9 mouse cellular contexts compared by ENCODE assay signal in the genomic region with DNA sequence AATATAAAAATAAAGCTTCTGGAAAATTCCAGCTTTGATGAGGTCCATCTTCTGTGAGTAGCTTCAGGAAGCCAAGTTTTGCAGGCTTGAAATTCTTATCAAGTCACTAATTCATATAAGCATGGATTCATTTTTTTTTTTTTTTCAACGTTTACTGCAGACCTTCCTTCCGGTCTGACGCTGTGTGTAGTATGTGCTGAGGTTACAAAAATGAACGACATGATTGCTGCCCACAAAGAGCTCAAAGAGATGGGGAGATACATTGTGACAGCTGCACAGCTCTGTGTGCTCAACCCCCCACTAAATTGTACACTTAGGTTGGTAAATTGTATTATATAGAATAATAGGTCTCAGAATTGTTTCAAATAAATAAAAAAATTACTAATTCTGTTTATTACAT. TPM values are rescaled to one million over a fixed set of nuclear protein-coding genes. Genes with fewer than 3 reads are reported as not detected.
DNase-seq lines count a peak whose midpoint lies in the region; ATAC-seq and TF ChIP-seq lines count a peak whose summit lies in the region.
"Had no signal": no experiment of that assay in that cellular context is flagged by ENCODE, and none has a peak within 500 bp of the region (broad histone marks: within the 10 kb centered on the region; RNA-seq: fewer than 3 reads in every experiment).

No protein-coding gene starts in this region.

- TF ChIP-seq EP300 in stomach, postnatal 0 days (optimal IDR thresholded peaks at IDR 0.05) = no peak

- H3K27ac ChIP-seq in kidney, postnatal 0 days = no peak overlapping the region; the same call in 1 of the 2 replicates
- H3K27ac ChIP-seq in stomach, postnatal 0 days (replicated peaks) = no peak overlapping the region
- H3K27ac ChIP-seq: midbrain, embryonic 15.5 days had no signal

- H3K27me3 ChIP-seq in kidney, postnatal 0 days (ENCODE audit: insufficient read depth, low read length) = no peaks in the 10 kb centered on the region
- H3K27me3 ChIP-seq in stomach, postnatal 0 days (ENCODE audit: control insufficient read depth, insufficient read depth, low read length) = no peaks in the 10 kb centered on the region
- H3K27me3 ChIP-seq: limb, embryonic 13.5 days; midbrain, embryonic 15.5 days had no signal

- ATAC-seq in kidney, postnatal 0 days (replicated peaks; ENCODE audit: low FRiP score, low read depth) = no peak
- ATAC-seq in CD4-positive, CD25-positive, alpha-beta regulatory T cell, adult 4 months = peak; percentile 60
- peak; percentile 9; the same call in 1 of the 2 replicates for ATAC-seq in common myeloid progenitor, adult 5-6 weeks (replicated peaks; ENCODE audit: low read depth, poor library complexity, severe bottlenecking)
- no peak for ATAC-seq in stomach, postnatal 0 days (ENCODE audit: low FRiP score, low TSS enrichment)

- TF ChIP-seq CTCF in kidney, postnatal 0 days (IDR thresholded peaks at IDR 0.05; ENCODE audit: low read depth) = no peak
- TF ChIP-seq CTCF in stomach, postnatal 0 days (IDR thresholded peaks at IDR 0.05; ENCODE audit: low read depth) = no peak

- no peak overlapping the region for H3K4me2 ChIP-seq in kidney, postnatal 0 days (ENCODE audit: low read length)
- H3K4me2 ChIP-seq in stomach, postnatal 0 days (replicated peaks; ENCODE audit: low read depth) = peak overlapping the region; percentile 52; the same call in 1 of the 2 replicates

- no peak for DNase-seq in kidney, postnatal 0 days (ENCODE audit: low spot score)
- no peak for DNase-seq in kidney, adult 8-10 months
- no peak for DNase-seq in stomach, postnatal 0 days (ENCODE audit: low spot score)
- DNase-seq in spleen, postnatal 14 days (ENCODE audit: low spot score in 2 of 2) = no peak
- no peak for DNase-seq in right cerebral cortex, postnatal 10 days (ENCODE audit: low spot score in 2 of 2)

- WGBS in kidney, postnatal 0 days = 40% methylated on average over 4 of the region's 4 CpGs
- 31% methylated on average over 4 of the region's 4 CpGs for WGBS in stomach, postnatal 0 days

- H3K9me3 ChIP-seq in kidney, postnatal 0 days (replicated peaks; ENCODE audit: low read length) = no peaks in the 10 kb centered on the region
- no peaks in the 10 kb centered on the region for H3K9me3 ChIP-seq in stomach, postnatal 0 days (ENCODE audit: control insufficient read depth, low read length)
- H3K9me3 ChIP-seq: limb, embryonic 13.5 days; midbrain, embryonic 15.5 days had no signal

- no peaks in the 10 kb centered on the region for H3K36me3 ChIP-seq in kidney, postnatal 0 days (ENCODE audit: insufficient read depth, low read length)
- no peaks in the 10 kb centered on the region for H3K36me3 ChIP-seq in stomach, postnatal 0 days (ENCODE audit: control insufficient read depth, insufficient read depth, low read length)
- H3K36me3 ChIP-seq: midbrain, embryonic 15.5 days had no signal

- no peak overlapping the region for H3K9ac ChIP-seq in kidney, postnatal 0 days (ENCODE audit: low read depth, low read length)
- no peak overlapping the region for H3K9ac ChIP-seq in stomach, postnatal 0 days (ENCODE audit: low read length)

- peaks cover 7% of the 10 kb centered on the region for H3K4me1 ChIP-seq in kidney, postnatal 0 days (replicated peaks; ENCODE audit: insufficient read depth, low read length)
- H3K4me1 ChIP-seq in stomach, postnatal 0 days (replicated peaks; ENCODE audit: control insufficient read depth, insufficient read depth) = peaks cover 4% of the 10 kb centered on the region; the same call in 1 of the 2 replicates

- peak overlapping the region; percentile 76; the same call in 1 of the 2 replicates for H3K4me3 ChIP-seq in kidney, postnatal 0 days (replicated peaks; ENCODE audit: low read depth, low read length)
- no peak overlapping the region for H3K4me3 ChIP-seq in stomach, postnatal 0 days (ENCODE audit: low read depth, low read length)

RNA-seq across cellular contexts. Expression of a gene that starts 0.8 kb away (rescaled TPM):
- polyA plus RNA-seq in kidney, postnatal 0 days (2015; fragmentation: Nextera tagmentation; extraction: Ambion mirVana) = 26.3 and 26.5 TPM in 2 replicates
- 10 to 100 TPM; 23.2 to 24.7 TPM for polyA plus RNA-seq in CD4-positive, CD25-positive, alpha-beta regulatory T cell, adult 4 months (2017; shearing (Covaris generic))
- total RNA-seq in common myeloid progenitor, adult 5-6 weeks (2017) = 47.1 and 47.7 TPM in 2 replicates
- 18.4 and 18.9 TPM in 2 replicates for polyA plus RNA-seq in stomach, postnatal 0 days (2015; fragmentation: Nextera tagmentation; extraction: Ambion mirVana)

RNA-seq across cellular contexts. Expression of a gene that starts 44.6 kb away (rescaled TPM):
- polyA plus RNA-seq in kidney, postnatal 0 days (2015; fragmentation: Nextera tagmentation; extraction: Ambion mirVana) = 37.8 and 42.4 TPM in 2 replicates
- 10 to 100 TPM; 72.2 to 73.2 TPM for polyA plus RNA-seq in CD4-positive, CD25-positive, alpha-beta regulatory T cell, adult 4 months (2017; shearing (Covaris generic))
- total RNA-seq in common myeloid progenitor, adult 5-6 weeks (2017) = 84.6 and 130 TPM in 2 replicates
- 19.8 and 22.9 TPM in 2 replicates for polyA plus RNA-seq in stomach, postnatal 0 days (2015; fragmentation: Nextera tagmentation; extraction: Ambion mirVana)

Comparison
In these comparisons a context has a peak if more than half of its experiments do, and no peak if none do; other contexts are left out.
1. ATAC-seq: peak in CD4-positive, CD25-positive, alpha-beta regulatory T cell, adult 4 months (single experiment) and common myeloid progenitor, adult 5-6 weeks (single experiment); none in kidney, postnatal 0 days (single experiment) and stomach, postnatal 0 days (single experiment).